Mouse (Mus musculus) right cerebral cortex, postnatal 14 days (tissue): ENCODE results near the gene Rbpjl.

ENCODE experiments used
- DNase-seq: peaks from one replicate; pipeline ENCODE4 v3.0.0; 2022

Gene Rbpjl

DNA sequence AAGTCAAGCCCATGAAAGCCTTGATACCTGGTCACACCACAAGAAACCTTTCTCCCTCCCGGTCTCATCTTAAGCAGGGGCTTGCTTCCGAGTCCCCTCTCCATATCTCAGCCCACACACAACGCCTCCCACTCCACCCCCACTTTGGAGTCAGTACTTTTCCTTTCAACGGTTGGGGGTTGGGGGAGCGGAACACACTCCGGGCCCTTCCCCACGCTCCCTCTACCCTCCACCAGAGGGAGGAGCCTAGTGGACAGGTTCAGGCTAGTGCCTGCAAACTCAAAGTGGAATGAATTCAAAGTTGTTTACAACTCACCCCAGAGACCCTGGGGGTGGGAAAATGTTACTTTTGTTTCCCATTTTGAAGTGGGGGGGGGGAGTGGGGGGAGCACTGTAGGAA is 27.8 kb downstream of the Rbpjl start:
- no peak for DNase-seq

DNA sequence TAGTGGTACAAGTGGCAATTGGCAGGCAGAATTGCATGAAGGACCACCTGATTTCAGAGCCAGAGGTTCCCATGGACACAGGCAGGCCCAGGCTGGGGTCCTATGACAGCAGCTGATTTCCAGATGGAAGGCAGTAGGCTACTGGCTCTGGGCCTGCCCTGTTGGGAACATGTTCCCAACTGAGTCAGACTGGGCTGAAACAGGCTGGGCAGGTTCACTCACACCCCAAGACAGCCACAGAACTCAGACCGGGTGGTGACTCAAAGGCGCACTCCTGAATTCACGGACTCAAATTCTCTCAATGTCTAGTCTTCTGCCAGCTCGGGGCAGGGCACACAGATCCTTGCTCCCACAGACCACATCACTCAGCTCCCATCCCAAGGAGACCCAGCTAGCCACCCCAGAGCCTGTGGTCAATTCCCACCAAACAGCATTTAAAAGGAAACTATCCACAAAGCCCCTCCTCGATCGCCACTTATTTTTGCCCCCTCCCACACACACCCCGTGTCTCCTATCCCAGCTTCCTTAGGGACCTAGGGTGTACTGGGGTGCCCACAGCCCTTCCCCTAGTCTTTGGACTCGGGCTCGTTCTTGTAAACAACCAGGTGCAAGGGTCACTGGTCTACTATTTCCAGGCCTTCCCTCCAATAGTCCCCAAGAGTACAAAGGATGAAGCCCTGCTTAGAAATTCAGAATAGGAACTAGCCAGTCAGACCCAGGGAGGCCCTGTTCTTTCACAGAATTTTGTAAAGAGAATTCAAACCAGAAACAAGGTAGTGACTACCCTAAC is 28.9 kb downstream of the Rbpjl start:
- DNase-seq: no peak

GRCm38 (mm10) chr2:164432541-164433191 is 29.7 kb downstream of the Rbpjl start:
- no peak for DNase-seq

GRCm38 (mm10) chr2:164433278-164433895 is 30.4 kb downstream of the Rbpjl start:
- DNase-seq: no peak

GRCm38 (mm10) chr2:164434681-164435080 is 31.7 kb downstream of the Rbpjl start:
- no peak for DNase-seq

GRCm38 (mm10) chr2:164435216-164436090 is 32.5 kb downstream of the Rbpjl start:
- DNase-seq: no peak

DNA sequence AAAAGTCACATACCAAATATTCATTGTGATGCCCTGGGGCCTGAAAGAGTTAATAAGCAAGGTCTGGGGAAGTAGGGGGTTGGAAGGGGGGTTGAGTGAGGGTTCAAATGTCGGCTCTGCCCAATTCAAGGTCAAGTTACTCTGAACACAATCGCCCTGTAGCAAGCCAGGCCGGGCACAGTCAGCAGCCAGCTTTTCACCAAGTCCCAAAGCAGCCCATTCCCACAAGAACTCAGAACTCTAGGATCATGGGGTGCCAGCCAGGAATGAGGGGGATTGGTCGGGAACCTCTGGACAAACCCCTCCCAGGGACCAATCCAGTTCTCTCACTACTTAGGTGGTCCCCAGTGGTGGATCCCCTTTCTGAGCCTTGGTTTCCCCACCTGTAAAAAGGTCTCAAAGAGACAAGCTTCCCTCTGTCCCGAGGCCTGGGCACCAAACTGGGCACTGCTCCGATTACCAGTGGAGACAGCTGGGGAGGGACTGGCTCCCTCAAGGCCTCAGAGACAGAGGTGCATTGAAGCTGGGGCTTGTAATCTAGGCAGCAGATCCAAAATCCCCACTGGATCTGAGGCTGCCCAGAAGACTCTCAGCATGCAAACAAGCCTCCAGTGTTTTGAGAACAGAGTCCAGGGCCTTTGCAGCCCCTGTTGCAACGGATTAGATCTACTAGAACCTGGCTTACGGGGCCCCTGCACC is 33.4 kb downstream of the Rbpjl start:
- DNase-seq: no peak

GRCm38 (mm10) chr2:164436961-164437360 is 34.0 kb downstream of the Rbpjl start:
- DNase-seq: no peak

- DNase-seq: no peak
Measured at GRCm38 (mm10) chr2:164437710-164438109, 34.8 kb downstream of the Rbpjl start.

DNA sequence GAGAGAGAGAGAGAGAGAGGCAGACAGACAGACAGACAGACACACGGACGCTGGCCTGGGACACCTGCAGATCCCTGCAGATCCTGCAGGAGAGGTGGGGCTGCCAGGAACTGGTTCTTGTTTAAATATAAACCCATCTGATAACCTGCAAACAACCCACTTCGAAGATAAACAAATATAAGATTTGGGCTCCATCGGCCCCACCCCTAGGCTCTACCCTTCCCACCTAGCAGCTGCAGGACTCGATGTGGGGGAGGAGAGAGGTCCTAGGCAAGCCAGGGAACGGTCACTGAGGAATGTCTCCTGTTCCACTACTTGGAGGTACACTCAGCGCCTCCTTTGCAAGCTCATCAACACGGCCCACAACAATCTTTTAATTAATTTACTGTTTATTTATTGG is 35.3 kb downstream of the Rbpjl start:
- no peak for DNase-seq

- DNase-seq: no peak
Measured at GRCm38 (mm10) chr2:164439001-164439421, 36.1 kb downstream of the Rbpjl start.

- DNase-seq: no peak
Measured at GRCm38 (mm10) chr2:164440314-164440713, 37.4 kb downstream of the Rbpjl start.

DNA sequence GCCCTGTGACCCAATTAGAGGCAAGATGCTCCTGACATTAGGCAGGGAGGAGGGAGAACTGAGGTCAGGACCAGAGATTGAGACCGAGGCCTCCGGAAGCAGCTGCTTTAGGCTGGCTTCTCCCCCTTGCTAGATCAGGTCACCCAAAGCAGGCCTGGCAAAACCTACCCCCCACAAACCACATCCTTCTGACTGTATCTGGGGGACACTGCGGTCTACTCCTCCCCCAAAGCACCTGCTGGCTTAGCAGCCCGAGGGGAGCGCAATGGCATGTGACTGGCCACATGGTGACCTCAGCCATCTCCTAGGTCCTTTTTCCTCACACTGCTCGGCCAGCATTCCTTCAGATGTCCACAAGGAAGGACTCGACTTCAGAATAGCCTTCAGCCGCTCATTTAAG is 38.2 kb downstream of the Rbpjl start:
- no peak for DNase-seq

DNA sequence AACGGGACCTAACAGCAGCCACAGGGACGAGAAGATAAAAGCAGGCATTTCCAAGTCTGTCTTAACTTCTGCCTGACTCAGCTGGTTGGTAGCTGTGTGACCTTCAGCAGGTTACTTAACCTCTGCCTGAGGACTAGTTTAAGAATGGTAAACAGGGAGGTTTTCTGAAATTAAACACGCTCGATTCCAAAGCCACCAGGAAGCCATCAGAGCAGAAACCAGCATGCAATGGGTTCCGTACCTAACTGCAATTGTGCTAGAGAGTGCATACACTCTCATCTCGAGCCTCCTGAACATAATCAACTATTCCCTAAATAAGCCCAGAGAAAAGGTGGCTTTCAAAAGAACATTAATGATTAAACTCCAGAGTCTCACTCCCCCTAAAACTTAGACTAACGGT is 38.8 kb downstream of the Rbpjl start:
- DNase-seq: no peak

DNA sequence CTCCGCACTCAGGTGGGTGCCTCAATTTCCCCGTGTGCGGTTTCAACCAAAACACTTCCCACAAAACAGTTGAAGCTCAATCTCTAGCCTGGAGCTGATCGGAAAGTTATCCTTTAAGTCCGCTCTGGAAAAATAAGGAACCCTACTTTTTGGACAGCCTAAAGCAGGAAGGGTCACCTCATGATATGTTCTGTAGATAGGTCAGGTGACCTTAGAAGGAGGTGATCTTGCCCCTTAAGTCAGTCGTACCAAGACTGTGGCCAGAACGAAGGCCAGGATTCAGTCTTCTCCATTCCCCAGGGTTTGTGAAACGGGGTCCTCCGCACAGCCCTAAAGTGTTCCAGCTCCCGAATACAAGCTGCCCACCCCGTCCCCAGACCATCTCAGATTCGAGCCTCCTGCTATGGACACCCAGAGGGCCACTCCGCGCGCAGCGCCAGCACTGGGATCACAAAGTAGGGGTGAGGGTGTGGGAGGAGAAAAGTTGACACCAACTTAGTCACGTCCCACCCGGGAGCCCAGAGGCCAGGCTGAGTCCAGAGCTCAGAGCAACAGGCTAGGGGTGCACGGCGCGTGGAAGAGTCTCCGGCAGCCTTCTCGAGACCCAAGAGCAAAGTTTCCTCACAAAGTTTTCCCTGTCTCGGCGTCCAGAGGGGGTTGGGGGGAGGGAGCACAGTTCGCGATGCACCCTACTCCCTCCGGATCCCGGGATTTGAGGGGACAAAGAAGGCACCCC is 39.5 kb downstream of the Rbpjl start:
- no peak for DNase-seq

GRCm38 (mm10) chr2:164443051-164443437 is 40.1 kb downstream of the Rbpjl start:
- peak; percentile 75 for DNase-seq

GRCm38 (mm10) chr2:164443460-164444000 is 40.6 kb downstream of the Rbpjl start, which contains the start of gene Sdc4:
Sdc4 (minus strand) TSS chr2:164443887.
- DNase-seq: no peak

GRCm38 (mm10) chr2:164444701-164445100 is 41.8 kb downstream of the Rbpjl start:
- no peak for DNase-seq

GRCm38 (mm10) chr2:164445399-164446085 is 42.6 kb downstream of the Rbpjl start:
- DNase-seq: no peak

- no peak for DNase-seq
Measured at GRCm38 (mm10) chr2:164446086-164446469, 43.1 kb downstream of the Rbpjl start.

GRCm38 (mm10) chr2:164448140-164448539 is 45.2 kb downstream of the Rbpjl start:
- no peak for DNase-seq
